Mouse (Mus musculus): ENCODE data around the gene Rgs9. TPM values are rescaled to one million over a fixed set of nuclear protein-coding genes. Genes with fewer than 3 reads are reported as not detected.
A peak's percentile ranks its signal among the peaks of the same experiment; 100 is the strongest.
"Not testable (repeated sequence)": the region's sequence is repeated elsewhere in the genome, so short reads cannot be mapped to it uniquely, and the experiment has no call there.

Rgs9 gene
- not detected in 2 replicates for polyA plus RNA-seq (2012; ENCODE audit: insufficient read depth, insufficient read length, missing spikeins)

- H3K4me1 ChIP-seq (ENCODE audit: control insufficient read depth, insufficient read depth, insufficient read length, low read length): no peaks in the 10 kb centered on the region
- H3K27ac ChIP-seq (replicated peaks; ENCODE audit: low read depth, low read length): no peak within 1 kb of the TSS
- H3K4me3 ChIP-seq (ENCODE audit: insufficient read depth, low read depth, low read length): peak within 1 kb of the TSS; percentile 39
These were observed at the start of gene Rgs9 for GRCm38 (mm10) chr11:109297710-109298375. Gene Rgs9 (minus strand): TSS chr11:109298129.

GRCm38 (mm10) chr11:109347242-109347959, 49.5 kb upstream of the Rgs9 start:
- Histone ChIP-seq H3K4me1 (ENCODE audit: control insufficient read depth, insufficient read depth, insufficient read length, low read length) (peaks cover 5% of the 10 kb centered on the region; the same call in 1 of the 2 replicates), H3K27ac (replicated peaks; ENCODE audit: low read depth, low read length) (no peak overlapping the region), H3K4me3 (ENCODE audit: insufficient read depth, low read depth, low read length) (no peak overlapping the region)

- no peak overlapping the region for H3K27ac ChIP-seq (replicated peaks; ENCODE audit: low read depth, low read length)
- H3K4me3 ChIP-seq (ENCODE audit: insufficient read depth, low read depth, low read length): no peak overlapping the region
These were observed 46.2 kb upstream of the Rgs9 start for GRCm38 (mm10) chr11:109343991-109344599.

DNA sequence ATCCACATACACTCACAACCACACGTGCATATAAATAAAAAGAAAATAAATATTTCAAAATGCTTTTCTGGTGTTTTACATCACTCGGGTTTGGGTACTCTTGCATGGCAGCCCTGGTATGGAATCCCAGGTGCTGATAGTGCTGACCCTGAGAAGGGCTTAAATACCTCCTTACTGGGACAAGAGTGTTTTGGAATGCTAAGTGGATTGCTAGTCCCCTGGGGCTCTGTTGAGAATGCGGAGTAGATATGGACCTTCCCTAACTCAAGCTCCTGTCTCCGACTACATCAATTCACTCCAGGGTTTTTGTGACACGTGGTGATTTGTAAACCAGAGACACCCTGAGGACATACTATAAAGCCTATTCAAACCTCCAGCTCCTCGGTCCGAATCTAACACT, 45.6 kb upstream of the Rgs9 start:
- Histone ChIP-seq H3K27ac (replicated peaks; ENCODE audit: low read depth, low read length) (no peak overlapping the region), H3K4me1 (ENCODE audit: control insufficient read depth, insufficient read depth, insufficient read length, low read length) (peaks cover 5% of the 10 kb centered on the region; the same call in 1 of the 2 replicates), H3K4me3 (ENCODE audit: insufficient read depth, low read depth, low read length) (no peak overlapping the region)

More at GRCm38 (mm10) chr11:109343991-109344599, 46.2 kb upstream of the Rgs9 start:
- H3K4me1 ChIP-seq (ENCODE audit: control insufficient read depth, insufficient read depth, insufficient read length, low read length): peaks cover 5% of the 10 kb centered on the region; the same call in 1 of the 2 replicates

GRCm38 (mm10) chr11:109342666-109343065, 44.7 kb upstream of the Rgs9 start:
- H3K4me3 ChIP-seq (ENCODE audit: insufficient read depth, low read depth, low read length); H3K4me1 ChIP-seq (ENCODE audit: control insufficient read depth, insufficient read depth, insufficient read length, low read length); H3K27ac ChIP-seq (replicated peaks; ENCODE audit: low read depth, low read length): not testable (repeated sequence)

DNA sequence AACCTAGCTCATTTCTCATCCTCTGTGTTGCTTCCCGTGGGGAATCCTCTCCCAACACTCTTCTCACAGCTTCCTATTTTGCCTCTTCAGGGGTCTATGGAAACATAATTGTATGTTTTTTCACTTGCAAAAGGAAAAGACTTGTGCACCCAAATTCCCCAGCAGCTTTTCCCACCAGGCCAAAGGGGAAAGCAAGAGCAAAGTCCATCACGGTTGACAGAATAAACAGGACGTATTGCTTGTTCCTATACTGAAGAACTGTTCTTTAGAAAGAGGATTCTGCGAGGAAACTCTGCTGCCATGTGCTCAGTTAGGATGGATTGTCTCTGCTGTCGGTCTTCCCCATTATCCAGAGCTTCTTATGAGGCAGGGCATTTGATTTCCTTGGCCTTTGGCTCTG, 42.6 kb upstream of the Rgs9 start:
- Histone ChIP-seq H3K27ac (replicated peaks; ENCODE audit: low read depth, low read length) (no peak overlapping the region), H3K4me1 (ENCODE audit: control insufficient read depth, insufficient read depth, insufficient read length, low read length) (no peaks in the 10 kb centered on the region), H3K4me3 (ENCODE audit: insufficient read depth, low read depth, low read length) (no peak overlapping the region)

DNA sequence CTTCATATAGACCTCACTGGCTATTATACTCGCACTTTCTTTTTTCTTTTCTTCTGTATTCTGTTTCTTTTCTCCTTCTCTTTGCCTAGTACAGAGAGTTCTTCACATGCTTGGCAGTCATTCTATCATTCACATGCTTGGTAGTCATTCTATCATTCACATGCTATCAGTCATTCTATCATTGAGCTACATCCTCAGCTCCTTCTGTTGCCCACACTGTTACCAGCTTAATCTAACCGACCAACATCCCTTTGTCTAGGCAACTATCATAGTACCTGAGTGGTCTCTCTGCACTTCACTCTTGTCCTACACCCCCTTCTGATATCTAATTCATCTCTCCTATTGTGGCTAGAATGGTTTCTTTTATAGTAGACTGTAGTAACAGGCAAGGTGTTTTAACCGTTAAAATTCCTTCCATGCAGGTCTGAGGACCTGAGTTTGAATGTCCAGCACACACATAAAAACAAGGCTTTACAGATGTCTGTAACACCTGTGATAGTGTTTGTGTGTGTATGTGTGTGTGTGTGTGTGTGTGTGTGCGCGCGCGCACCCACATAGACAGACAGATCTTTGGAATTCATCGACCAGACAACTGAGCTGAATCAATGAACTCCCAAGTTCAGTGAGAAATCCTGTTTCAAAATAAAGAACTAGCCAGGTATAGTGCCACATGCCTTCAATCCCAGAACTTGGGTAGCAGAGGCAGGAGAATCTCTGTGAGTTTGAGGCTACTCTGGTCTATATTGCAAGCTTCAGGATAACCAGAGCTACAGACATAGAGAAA, 41.4 kb upstream of the Rgs9 start:
- H3K27ac ChIP-seq (replicated peaks; ENCODE audit: low read depth, low read length): no peak overlapping the region
- no peaks in the 10 kb centered on the region for H3K4me1 ChIP-seq (ENCODE audit: control insufficient read depth, insufficient read depth, insufficient read length, low read length)
- no peak overlapping the region for H3K4me3 ChIP-seq (ENCODE audit: insufficient read depth, low read depth, low read length)

DNA sequence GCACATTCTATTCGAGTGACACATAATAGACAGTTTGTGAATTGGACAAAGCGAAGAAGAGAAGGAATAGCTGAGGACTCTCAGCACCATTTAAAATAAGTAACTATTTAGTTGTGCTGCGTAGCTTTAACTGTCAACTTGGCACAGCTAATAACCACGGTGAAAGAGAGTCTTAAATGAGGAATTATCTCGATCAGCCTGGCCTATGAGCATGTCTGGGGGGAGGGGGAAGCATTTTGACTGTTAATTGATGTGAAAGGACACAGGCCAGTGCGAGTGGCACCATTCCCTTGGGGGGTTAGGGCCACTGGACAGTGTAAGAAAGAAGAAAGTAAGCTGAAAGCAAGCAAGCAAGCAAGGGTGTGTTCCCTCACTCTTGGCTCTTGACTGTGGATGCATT, 38.0 kb upstream of the Rgs9 start:
- H3K4me1 ChIP-seq (ENCODE audit: control insufficient read depth, insufficient read depth, insufficient read length, low read length): peaks cover 2% of the 10 kb centered on the region; the same call in 1 of the 2 replicates
- no peak overlapping the region for H3K27ac ChIP-seq (replicated peaks; ENCODE audit: low read depth, low read length)
- no peak overlapping the region for H3K4me3 ChIP-seq (ENCODE audit: insufficient read depth, low read depth, low read length)

GRCm38 (mm10) chr11:109334773-109335172, 36.8 kb upstream of the Rgs9 start:
- peaks cover 2% of the 10 kb centered on the region; the same call in 1 of the 2 replicates for H3K4me1 ChIP-seq (ENCODE audit: control insufficient read depth, insufficient read depth, insufficient read length, low read length)
- H3K27ac ChIP-seq (replicated peaks; ENCODE audit: low read depth, low read length): no peak overlapping the region
- no peak overlapping the region for H3K4me3 ChIP-seq (ENCODE audit: insufficient read depth, low read depth, low read length)

DNA sequence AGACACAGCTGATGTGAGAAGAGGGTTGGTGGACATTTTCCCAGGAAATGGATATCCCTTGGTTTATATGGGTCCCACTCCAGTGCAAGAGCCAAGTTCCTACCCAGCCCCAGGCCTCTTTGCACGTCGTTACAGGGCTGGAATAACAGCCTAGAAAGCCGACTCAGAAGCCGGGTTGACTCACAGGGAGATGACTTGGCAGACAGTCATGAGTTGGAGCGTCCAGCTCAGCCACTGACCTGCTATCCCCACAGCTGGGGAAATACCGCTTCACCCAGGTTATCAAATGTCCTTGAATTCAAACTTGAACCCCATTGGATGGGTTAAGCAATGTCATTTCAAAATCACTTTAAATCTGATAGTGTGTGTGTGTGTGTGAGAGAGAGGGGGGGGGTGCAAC, 34.8 kb upstream of the Rgs9 start:
- Histone ChIP-seq H3K4me1 (ENCODE audit: control insufficient read depth, insufficient read depth, insufficient read length, low read length) (peaks cover 2% of the 10 kb centered on the region; the same call in 1 of the 2 replicates), H3K27ac (replicated peaks; ENCODE audit: low read depth, low read length) (no peak overlapping the region), H3K4me3 (ENCODE audit: insufficient read depth, low read depth, low read length) (no peak overlapping the region)

- Histone ChIP-seq H3K27ac (replicated peaks; ENCODE audit: low read depth, low read length) (0 out of 2 replicates have a peak overlapping the region, but pooled peaks have one; percentile 4), H3K4me1 (ENCODE audit: control insufficient read depth, insufficient read depth, insufficient read length, low read length) (peaks cover 2% of the 10 kb centered on the region; the same call in 1 of the 2 replicates)
These were observed 33.5 kb upstream of the Rgs9 start for GRCm38 (mm10) chr11:109331424-109331824.

DNA sequence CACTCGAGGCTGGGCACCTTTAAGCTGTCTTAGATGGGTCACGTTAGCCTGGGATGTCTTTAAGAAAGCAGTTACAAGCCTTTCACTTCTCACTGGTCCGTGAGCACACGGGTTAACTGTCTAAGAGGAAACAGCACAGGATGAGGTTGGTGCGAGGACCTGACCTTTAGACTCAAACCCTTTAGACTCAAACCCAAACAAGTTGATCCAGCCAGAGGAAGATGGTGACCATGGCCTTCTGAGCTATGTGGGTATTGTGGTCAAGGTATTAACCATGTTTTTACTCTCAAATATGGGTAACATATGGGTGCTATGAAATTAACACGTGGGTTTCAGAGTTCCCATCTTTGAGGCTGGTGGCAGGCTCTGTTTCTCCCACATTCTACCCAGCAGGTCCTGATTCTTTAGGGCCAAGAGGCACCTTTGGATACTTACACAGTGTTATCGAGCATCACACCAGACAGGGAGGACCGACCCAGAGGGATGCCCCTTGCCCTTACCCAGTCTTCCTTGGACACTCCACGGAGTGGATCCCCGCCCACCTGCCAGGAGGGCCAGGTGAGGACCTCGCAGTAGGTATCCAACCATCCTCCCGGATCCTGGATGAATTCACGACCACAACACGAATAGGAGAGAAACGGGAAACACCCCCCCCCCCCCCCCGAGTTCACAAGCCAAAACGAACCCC, 32.9 kb upstream of the Rgs9 start:
- peaks cover 2% of the 10 kb centered on the region; the same call in 1 of the 2 replicates for H3K4me1 ChIP-seq (ENCODE audit: control insufficient read depth, insufficient read depth, insufficient read length, low read length)
- no peak overlapping the region for H3K4me3 ChIP-seq (ENCODE audit: insufficient read depth, low read depth, low read length)
- no peak overlapping the region for H3K27ac ChIP-seq (replicated peaks; ENCODE audit: low read depth, low read length)

More at GRCm38 (mm10) chr11:109331424-109331824, 33.5 kb upstream of the Rgs9 start:
- peak overlapping the region; percentile 58 for H3K4me3 ChIP-seq (ENCODE audit: insufficient read depth, low read depth, low read length)

DNA sequence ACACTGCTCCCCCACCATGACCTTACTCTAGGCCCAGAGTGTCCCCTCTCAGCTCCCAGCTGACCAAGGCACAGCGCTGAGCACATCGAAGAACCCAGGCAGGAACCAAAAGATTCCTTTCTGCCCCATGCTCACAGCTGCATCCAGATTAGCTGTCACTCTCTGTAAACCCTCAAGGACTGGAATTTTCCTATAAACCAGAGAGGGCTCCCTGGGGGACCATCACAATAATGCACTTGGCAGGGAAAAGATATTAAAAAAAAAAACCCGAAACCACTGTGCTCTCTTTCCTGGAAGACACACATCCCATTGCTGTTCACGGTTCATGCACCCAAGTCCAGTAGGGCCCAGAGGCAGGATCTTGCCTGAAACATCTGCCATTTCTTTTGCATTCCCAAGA, 31.4 kb upstream of the Rgs9 start:
- Histone ChIP-seq H3K27ac (replicated peaks; ENCODE audit: low read depth, low read length) (no peak overlapping the region), H3K4me3 (ENCODE audit: insufficient read depth, low read depth, low read length) (no peak overlapping the region), H3K4me1 (ENCODE audit: control insufficient read depth, insufficient read depth, insufficient read length, low read length) (peaks cover 2% of the 10 kb centered on the region; the same call in 1 of the 2 replicates)

- H3K4me1 ChIP-seq (ENCODE audit: control insufficient read depth, insufficient read depth, insufficient read length, low read length): peaks cover 2% of the 10 kb centered on the region; the same call in 1 of the 2 replicates
- H3K4me3 ChIP-seq (ENCODE audit: insufficient read depth, low read depth, low read length): no peak overlapping the region
- H3K27ac ChIP-seq (replicated peaks; ENCODE audit: low read depth, low read length): no peak overlapping the region
These were observed 30.0 kb upstream of the Rgs9 start for GRCm38 (mm10) chr11:109327952-109328351.
